10 mouse cellular contexts compared by ENCODE assay signal in genomic region chr10:86091919-86092318, GRCm38 (mm10).
DNase-seq lines count a peak whose midpoint lies in the region; ATAC-seq and TF ChIP-seq lines count a peak whose summit lies in the region.
"Had no signal": no experiment of that assay in that cellular context is flagged by ENCODE, and none has a peak within 500 bp of the region (broad histone marks: within the 10 kb centered on the region; RNA-seq: fewer than 3 reads in every experiment).

No protein-coding gene starts in this region.

- no peaks in the 10 kb centered on the region for H3K27me3 ChIP-seq in heart, postnatal 0 days (ENCODE audit: control insufficient read depth, insufficient read depth, low read length)
- H3K27me3 ChIP-seq: hindbrain, embryonic 15.5 days had no signal

- no peak for ATAC-seq in heart, postnatal 0 days (ENCODE audit: insufficient read depth, low read depth)
- peak; percentile 77; the same call in 1 of the 2 replicates for ATAC-seq in erythroblast, adult 5-6 weeks (replicated peaks; ENCODE audit: low FRiP score, poor library complexity, severe bottlenecking)
- ATAC-seq in monocyte, adult 5-6 weeks (replicated peaks; ENCODE audit: insufficient number of reproducible peaks, low FRiP score, low TSS enrichment, poor library complexity, severe bottlenecking), result no peak

- H3K4me2 ChIP-seq in heart, postnatal 0 days (ENCODE audit: low read depth, low read length), result no peak overlapping the region
- H3K4me2 ChIP-seq: hindbrain, embryonic 15.5 days had no signal

- H3K4me1 ChIP-seq in heart, postnatal 0 days (ENCODE audit: control insufficient read depth, insufficient read depth), result peaks cover 9% of the 10 kb centered on the region; the same call in 1 of the 2 replicates
- H3K4me1 ChIP-seq: hindbrain, embryonic 15.5 days had no signal

- peak; percentile 42 for TF ChIP-seq CTCF in heart, postnatal 0 days (IDR thresholded peaks at IDR 0.05; ENCODE audit: low read depth)

- TF ChIP-seq EP300 in heart, postnatal 0 days (IDR thresholded peaks at IDR 0.05; ENCODE audit: low read depth), result no peak

- no peak overlapping the region for H3K4me3 ChIP-seq in heart, postnatal 0 days (ENCODE audit: low read depth, low read length)
- H3K4me3 ChIP-seq: hindbrain, embryonic 15.5 days; megakaryocyte, embryonic 14.5 days had no signal

- H3K36me3 ChIP-seq in heart, postnatal 0 days (replicated peaks; ENCODE audit: control insufficient read depth, insufficient read depth, low read length), result no peaks in the 10 kb centered on the region
- H3K36me3 ChIP-seq: hindbrain, embryonic 15.5 days had no signal

- 51% methylated on average over 10 of the region's 10 CpGs for WGBS in heart, postnatal 0 days

- DNase-seq in heart, postnatal 0 days (ENCODE audit: low spot score), result no peak
- no peak for DNase-seq in heart, postnatal 25 days (ENCODE audit: low spot score)
- peak; percentile 35 for DNase-seq in spleen, adult 12 weeks (ENCODE audit: low spot score)
- DNase-seq in spleen, postnatal 14 days (ENCODE audit: low spot score in 2 of 2), result no peak
- peak; percentile 46 to 70 for DNase-seq in lung, postnatal 4 days
- no peak for DNase-seq in cerebellum, adult 9-11 months

- no peak overlapping the region for H3K27ac ChIP-seq in heart, postnatal 0 days (ENCODE audit: low read depth)
- H3K27ac ChIP-seq: hindbrain, embryonic 15.5 days had no signal

- H3K9me3 ChIP-seq in heart, postnatal 0 days (replicated peaks; ENCODE audit: control insufficient read depth, low read length), result no peaks in the 10 kb centered on the region
- H3K9me3 ChIP-seq: hindbrain, embryonic 15.5 days had no signal

- intact Hi-C loops in heart, postnatal 25 days (cut with DNase I), result no loop called here

- H3K9ac ChIP-seq in heart, postnatal 0 days (replicated peaks; ENCODE audit: low read depth, low read length), result no peak overlapping the region
- H3K9ac ChIP-seq: hindbrain, embryonic 15.5 days had no signal

Comparison
In these comparisons a context has a peak if more than half of its experiments do, and no peak if none do; other contexts are left out.
1. DNase-seq: peak in spleen, adult 12 weeks (single experiment) and lung, postnatal 4 days (2 of 2); none in heart, postnatal 0 days (single experiment), heart, postnatal 25 days (single experiment), spleen, postnatal 14 days (0 of 2) and cerebellum, adult 9-11 months (single experiment).